Comparison of ENCODE assay signal across 8 mouse cellular contexts in the genomic region with DNA sequence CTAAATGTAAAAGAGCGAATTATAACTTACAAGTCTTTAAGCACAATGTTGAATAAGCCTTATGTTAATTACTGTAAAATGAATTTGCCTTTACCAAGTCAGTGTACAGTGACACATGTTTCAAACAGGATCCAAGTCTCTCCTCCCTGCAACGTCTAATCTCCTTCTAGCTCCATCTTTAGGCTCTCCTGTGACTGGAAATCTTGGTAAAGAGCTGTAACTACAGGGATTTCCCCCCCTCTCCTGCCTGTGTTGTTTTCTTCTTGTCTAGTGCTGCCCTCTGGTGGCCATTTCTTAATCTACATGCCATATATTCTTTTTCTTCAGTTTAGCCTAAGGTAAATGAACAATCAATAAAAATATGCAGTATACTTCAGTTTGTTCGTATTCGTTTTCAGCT.
DNase-seq lines count a peak whose midpoint lies in the region; ATAC-seq and TF ChIP-seq lines count a peak whose summit lies in the region.

No protein-coding gene starts in this region.

- H3K4me1 ChIP-seq in G1E (ENCODE audit: insufficient read depth, low read depth, low read length): peaks cover 8% of the 10 kb centered on the region; the same call in 1 of the 2 replicates
- H3K4me1 ChIP-seq in forebrain, embryonic 14.5 days (ENCODE audit: control insufficient read depth, insufficient read depth, low read length): peaks cover 5% of the 10 kb centered on the region; the same call in 1 of the 2 replicates
- peaks cover 5% of the 10 kb centered on the region; the same call in 1 of the 2 replicates for H3K4me1 ChIP-seq in neural tube, embryonic 14.5 days (ENCODE audit: control insufficient read depth, insufficient read depth, low read length)

- H3K4me2 ChIP-seq in forebrain, embryonic 14.5 days (ENCODE audit: low read length): peak overlapping the region; percentile 50
- H3K4me2 ChIP-seq in neural tube, embryonic 14.5 days (ENCODE audit: low read depth, low read length): peak overlapping the region; percentile 37

- WGBS in forebrain, embryonic 14.5 days: 20% methylated on average over 4 of the region's 4 CpGs
- 14% methylated on average over 4 of the region's 4 CpGs for WGBS in large intestine, adult 2 months
- WGBS in neural tube, embryonic 14.5 days: 25% methylated on average over 4 of the region's 4 CpGs

- H3K36me3 ChIP-seq in G1E (replicated peaks): no peaks in the 10 kb centered on the region
- no peaks in the 10 kb centered on the region for H3K36me3 ChIP-seq in forebrain, embryonic 14.5 days (ENCODE audit: control insufficient read depth, insufficient read depth, low read length)
- H3K36me3 ChIP-seq in neural tube, embryonic 14.5 days (ENCODE audit: control insufficient read depth, insufficient read depth, low read length): no peaks in the 10 kb centered on the region

- H3K9me3 ChIP-seq in G1E (replicated peaks): no peaks in the 10 kb centered on the region
- no peaks in the 10 kb centered on the region for H3K9me3 ChIP-seq in forebrain, embryonic 14.5 days (replicated peaks; ENCODE audit: control insufficient read depth, low read length)
- H3K9me3 ChIP-seq in neural tube, embryonic 14.5 days (ENCODE audit: control insufficient read depth, low read length): no peaks in the 10 kb centered on the region

- TF ChIP-seq CTCF in G1E (IDR thresholded peaks at IDR 0.05; ENCODE audit: low read depth, low read length): 0 out of 2 replicates have a peak, but pooled peaks have one; percentile 22

- peak; percentile 53 for DNase-seq in G1E (ENCODE audit: low spot score)
- DNase-seq in c-Kit-positive CD71-positive TER-119-positive erythroid progenitor cells, embryonic 14.5 days (ENCODE audit: low spot score): peak; percentile 83
- peak; percentile 95 for DNase-seq in forebrain, embryonic 14.5 days (ENCODE audit: low spot score)
- DNase-seq in heart, postnatal 25 days (ENCODE audit: low spot score): peak; percentile 4
- peak; percentile 84 for DNase-seq in large intestine, adult 2 months (ENCODE audit: low read depth, low spot score)
- peak; percentile 21 to 68 for DNase-seq in lung, adult 18-20 months
- DNase-seq in thymus, postnatal 0 days (ENCODE audit: low spot score): peak; percentile 89

- H3K9ac ChIP-seq in forebrain, embryonic 14.5 days (ENCODE audit: low read length): no peak overlapping the region
- H3K9ac ChIP-seq in neural tube, embryonic 14.5 days (replicated peaks; ENCODE audit: low read depth, low read length): no peak overlapping the region; the same call in 1 of the 2 replicates

- peak; percentile 15; the same call in 1 of the 2 replicates for ATAC-seq in G1E (ENCODE audit: extremely low read depth, insufficient number of reproducible peaks, low FRiP score, poor library complexity, severe bottlenecking)
- ATAC-seq in forebrain, embryonic 14.5 days: peak; percentile 93
- peak; percentile 87 for ATAC-seq in neural tube, embryonic 14.5 days (ENCODE audit: low read depth)

- H3K27me3 ChIP-seq in G1E (ENCODE audit: insufficient read depth, low read length): peaks cover 16% of the 10 kb centered on the region; the same call in 1 of the 2 replicates
- H3K27me3 ChIP-seq in forebrain, embryonic 14.5 days (replicated peaks; ENCODE audit: control insufficient read depth, insufficient read depth, low read length): no peaks in the 10 kb centered on the region
- no peaks in the 10 kb centered on the region for H3K27me3 ChIP-seq in neural tube, embryonic 14.5 days (ENCODE audit: control insufficient read depth, insufficient read depth, low read length)

- intact Hi-C loops in heart, postnatal 25 days (cut with DNase I): loop anchor here (1.0 to 2.0 kb wide), 2 partner anchors 226 to 260 kb away; no protein-coding TSS in a partner anchor

- no peak overlapping the region for H3K27ac ChIP-seq in forebrain, embryonic 14.5 days (ENCODE audit: low read depth, low read length)
- 0 out of 2 replicates have a peak overlapping the region, but pooled peaks have one; percentile 22 for H3K27ac ChIP-seq in neural tube, embryonic 14.5 days (ENCODE audit: low read depth, low read length)

- no peak overlapping the region for H3K4me3 ChIP-seq in G1E (ENCODE audit: low read depth, low read length)
- H3K4me3 ChIP-seq in forebrain, embryonic 14.5 days (ENCODE audit: low read depth, low read length): peak overlapping the region; percentile 14; the same call in 1 of the 2 replicates
- 0 out of 2 replicates have a peak overlapping the region, but pooled peaks have one; percentile 8 for H3K4me3 ChIP-seq in neural tube, embryonic 14.5 days (ENCODE audit: low read depth, low read length)

Comparison
In these comparisons a context has a peak if more than half of its experiments do, and no peak if none do; other contexts are left out.
1. ATAC-seq: peak in every context shown above with its lines; median percentile 93 in forebrain, embryonic 14.5 days; 87 in neural tube, embryonic 14.5 days; 15 in G1E.
2. DNase-seq: peak in every context shown above with its lines; median percentile 95 in forebrain, embryonic 14.5 days; 89 in thymus, postnatal 0 days; 84 in large intestine, adult 2 months; 83 in c-Kit-positive CD71-positive TER-119-positive erythroid progenitor cells, embryonic 14.5 days; 53 in G1E; 44 in lung, adult 18-20 months; 4 in heart, postnatal 25 days.